Mouse (Mus musculus) megakaryocyte, embryonic 14.5 days (primary cell): Measurements from ENCODE around the gene Enpp1.

ENCODE experiments used
- FLI1 ChIP-seq: IDR thresholded peaks from 2 replicates; pipeline ENCODE4 v1.6.1; 2012; ENCODE audit warnings: low read length, inconsistent platforms, mixed read lengths
- GATA1 ChIP-seq: IDR thresholded peaks from 3 replicates; pipeline ENCODE4 v1.6.1; 2012; ENCODE audit warnings: mixed read lengths, low read length, inconsistent platforms, borderline replicate concordance

- no peak for TF ChIP-seq GATA1
- no peak for TF ChIP-seq FLI1
Measured at GRCm38 (mm10) chr10:24754251-24754835, 42.4 kb upstream of the Enpp1 start.
